Mouse (Mus musculus) kidney, embryonic 16.5 days (tissue): ENCODE results near the gene Acbd7. TPM values are rescaled to one million over a fixed set of nuclear protein-coding genes. Genes with fewer than 3 reads are reported as not detected.

Source experiments
- ATAC-seq: fragments of 200-750 bp; cut with Nextera tagmentation; 2 replicates; pipeline ENCODE4 v1.8.0; 2017; ENCODE audit warnings: moderate TSS enrichment; ENCODE audit not compliant: low FRiP score, low TSS enrichment
- H3K27ac ChIP-seq: fragments of 300-500 bp; sonication (generic); 2 replicates; pipeline ENCODE4 v1.5.1; 2014; ENCODE audit warnings: low read length
- H3K27me3 ChIP-seq: fragments of 300-500 bp; sonication (generic); 2 replicates; pipeline ENCODE4 v1.6.1; 2014; ENCODE audit warnings: low read length, control low read depth, mixed read lengths; ENCODE audit not compliant: insufficient read depth
- H3K36me3 ChIP-seq: fragments of 300-500 bp; sonication (generic); 2 replicates; pipeline ENCODE4 v1.6.1; 2014; ENCODE audit warnings: low read length, control low read depth, mixed read lengths; ENCODE audit not compliant: insufficient read depth
- H3K4me1 ChIP-seq: fragments of 300-500 bp; sonication (generic); 2 replicates; pipeline ENCODE4 v1.6.1; 2014; ENCODE audit warnings: low read length, control low read depth, mixed read lengths; ENCODE audit not compliant: insufficient read depth
- H3K4me2 ChIP-seq: fragments of 300-500 bp; sonication (generic); replicated peaks from 2 replicates; pipeline ENCODE4 v1.6.1; 2014; ENCODE audit warnings: low read depth, low read length
- H3K4me3 ChIP-seq: fragments of 300-500 bp; sonication (generic); 2 replicates; pipeline ENCODE4 v1.5.1; 2014; ENCODE audit warnings: mild to moderate bottlenecking, low read length
- H3K9ac ChIP-seq: fragments of 300-500 bp; sonication (generic); replicated peaks from 2 replicates; pipeline ENCODE4 v1.6.1; 2014; ENCODE audit warnings: low read length
- H3K9me3 ChIP-seq: fragments of 300-500 bp; sonication (generic); 2 replicates; pipeline ENCODE4 v1.6.1; 2016; ENCODE audit warnings: low read length, control low read depth
- WGBS: fragments of 180-500 bp; shearing (Covaris S2); extraction: QIAGEN DNeasy Blood & Tissue Kit; methylation state at CpG from one replicate; pipeline ENCODE4 v1.1.7; 2014; 5-methylcytosine and 5-hydroxymethylcytosine counted together
- polyA plus RNA-seq: library from polyadenylated mRNA; unstranded; fragments of >200 nt; fragmentation: Nextera tagmentation; extraction: Ambion mirVana; gene quantifications from 2 replicates; pipeline ENCODE4 v1.2.1, GENCODE M21; 2015

The Acbd7 gene
- polyA plus RNA-seq, 1 experiment from 2014 or later: 0.99 TPM

DNA sequence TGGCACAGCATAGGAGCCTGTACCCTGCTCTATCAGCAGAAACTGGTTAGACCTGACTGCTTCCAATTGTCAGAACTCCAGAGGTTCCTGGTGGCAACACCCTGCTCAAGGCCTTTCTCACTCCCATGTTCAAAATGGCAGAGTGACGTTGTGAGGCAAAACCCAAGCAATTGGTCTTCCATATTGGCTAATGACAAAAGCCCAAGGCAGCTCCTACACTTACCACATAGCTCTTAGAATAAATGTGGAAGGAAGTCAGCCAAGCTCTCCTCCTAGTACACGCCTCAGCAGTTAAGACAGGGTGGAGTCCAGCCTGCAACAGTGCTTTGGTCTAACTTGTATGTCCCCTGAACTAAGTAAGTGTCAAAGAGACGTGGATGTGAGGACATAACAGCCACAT lies 21.9 kb downstream of the Acbd7 start:
- WGBS: 78% methylated on average over 3 of the region's 3 CpGs
- Histone ChIP-seq H3K27ac (no peak overlapping the region), H3K9ac (no peak overlapping the region), H3K36me3 (no peaks in the 10 kb centered on the region), H3K4me3 (no peak overlapping the region), H3K4me2 (no peak overlapping the region), H3K9me3 (no peaks in the 10 kb centered on the region), H3K4me1 (no peaks in the 10 kb centered on the region), H3K27me3 (no peaks in the 10 kb centered on the region)
- ATAC-seq: no peak

DNA sequence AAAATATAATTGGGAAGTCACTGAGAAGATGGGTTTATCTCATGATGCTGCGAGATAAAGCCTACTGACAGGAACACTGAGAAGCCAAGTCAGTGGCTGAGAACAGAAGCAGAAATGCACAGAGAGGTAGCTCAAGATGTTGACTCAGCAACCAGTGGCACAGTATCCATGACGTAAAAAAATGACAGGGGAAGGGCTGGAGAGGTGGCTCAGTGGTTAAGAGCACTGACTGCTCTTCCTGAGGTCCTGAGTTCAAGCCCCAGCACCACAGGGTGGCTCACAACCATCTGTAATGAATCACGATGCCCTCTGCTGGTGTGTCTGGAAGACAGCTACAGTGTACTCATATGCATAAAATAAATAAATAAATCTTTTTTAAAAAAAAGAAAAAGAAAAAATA lies 25.1 kb downstream of the Acbd7 start:
- H3K27ac ChIP-seq: no peak overlapping the region
- H3K4me2 ChIP-seq: no peak overlapping the region
- no peaks in the 10 kb centered on the region for H3K27me3 ChIP-seq
- no peak overlapping the region for H3K4me3 ChIP-seq
- no peaks in the 10 kb centered on the region for H3K4me1 ChIP-seq
- no peaks in the 10 kb centered on the region for H3K36me3 ChIP-seq
- no peak for ATAC-seq
- 87% methylated on average over 3 of the region's 3 CpGs for WGBS
- H3K9me3 ChIP-seq: no peaks in the 10 kb centered on the region
- H3K9ac ChIP-seq: no peak overlapping the region

DNA sequence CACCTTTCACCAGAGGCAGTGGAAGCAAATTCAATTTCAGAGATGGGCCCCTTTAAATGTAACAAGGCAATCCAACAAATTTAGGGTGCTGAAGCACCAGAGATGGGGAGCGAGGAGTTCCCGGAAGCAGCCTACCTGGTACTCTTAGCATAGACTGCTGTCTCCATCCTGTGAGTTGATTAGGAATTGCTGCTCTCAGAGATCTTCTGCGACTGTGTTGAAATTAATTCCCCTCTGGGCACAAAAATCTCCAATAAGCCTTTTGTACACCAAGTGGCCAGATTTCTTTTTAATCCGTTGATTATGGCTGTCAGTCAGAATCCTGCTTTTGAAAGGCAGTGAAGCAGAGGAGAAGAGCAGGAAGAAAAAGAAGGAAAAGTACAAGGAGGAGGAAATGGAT lies 29.2 kb downstream of the Acbd7 start:
- Histone ChIP-seq H3K4me3 (no peak overlapping the region), H3K36me3 (no peaks in the 10 kb centered on the region), H3K4me2 (no peak overlapping the region), H3K27ac (no peak overlapping the region), H3K9me3 (no peaks in the 10 kb centered on the region), H3K4me1 (no peaks in the 10 kb centered on the region), H3K9ac (no peak overlapping the region), H3K27me3 (no peaks in the 10 kb centered on the region)
- WGBS: 71% methylated on average over 4 of the region's 4 CpGs
- no peak for ATAC-seq

DNA sequence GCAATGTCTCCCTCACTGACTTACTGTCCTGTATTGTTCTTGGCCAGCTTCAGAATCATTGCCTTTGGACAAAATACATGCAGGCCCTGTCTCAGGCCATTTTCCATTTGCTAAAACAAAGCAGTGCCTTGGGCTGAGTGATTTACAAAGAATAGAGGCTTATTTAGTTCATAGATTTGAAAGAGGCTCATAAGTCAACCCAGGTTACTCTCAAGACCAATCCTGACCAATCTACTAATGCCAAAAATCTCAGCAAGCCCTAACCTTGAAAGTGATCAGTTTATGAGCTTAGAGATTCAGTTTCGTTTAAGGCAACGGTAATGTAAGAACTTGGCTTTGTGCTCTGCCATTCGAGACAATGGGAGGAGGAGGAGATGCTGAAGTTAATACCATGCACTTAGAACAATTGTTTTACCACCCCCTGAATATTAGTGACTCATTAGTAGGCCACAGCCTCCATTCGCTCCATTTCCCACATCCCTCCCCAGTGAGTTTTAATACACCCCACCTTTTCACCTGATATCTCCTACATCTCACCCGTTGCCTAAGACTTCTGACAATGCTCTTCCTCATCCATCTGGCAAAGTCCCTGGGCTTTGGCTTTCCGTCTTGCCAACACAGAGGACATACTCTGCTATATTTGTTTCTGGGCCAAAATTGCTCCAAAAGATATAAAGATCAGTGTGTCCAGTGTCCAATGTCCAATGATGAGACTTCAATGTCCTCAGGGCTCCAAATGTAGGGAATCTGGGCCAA lies 51.3 kb downstream of the Acbd7 start:
- WGBS: 59% methylated on average over 6 of the region's 6 CpGs
- no peak overlapping the region for H3K9ac ChIP-seq
- H3K4me1 ChIP-seq: no peaks in the 10 kb centered on the region
- H3K4me3 ChIP-seq: no peak overlapping the region
- H3K27me3 ChIP-seq: no peaks in the 10 kb centered on the region
- H3K36me3 ChIP-seq: no peaks in the 10 kb centered on the region
- no peak overlapping the region for H3K4me2 ChIP-seq
- H3K9me3 ChIP-seq: no peaks in the 10 kb centered on the region
- H3K27ac ChIP-seq: no peak overlapping the region
- no peak for ATAC-seq

Other genes with a start within 250 kb of the Acbd7 start
- 58.6 and 62.0 TPM in 2 replicates for gene Fam171a1, start 221.9 kb upstream of the Acbd7 start, polyA plus RNA-seq
- gene Nmt2, start 52.0 kb upstream of the Acbd7 start, polyA plus RNA-seq: 45.1 and 51.2 TPM in 2 replicates
- 19.7 and 20.5 TPM in 2 replicates for gene Rpp38, start 3.5 kb upstream of the Acbd7 start, polyA plus RNA-seq
- not detected in 2 replicates for gene Olah, start 61.0 kb downstream of the Acbd7 start, polyA plus RNA-seq
- gene Meig1, start 86.5 kb downstream of the Acbd7 start, polyA plus RNA-seq: 0.29 TPM in 1 of 2 replicates, not detected in the other
- 6.6 and 7.5 TPM in 2 replicates for gene Dclre1c, start 88.0 kb downstream of the Acbd7 start, polyA plus RNA-seq
- 14.2 and 14.5 TPM in 2 replicates for gene Suv39h2, start 138.9 kb downstream of the Acbd7 start, polyA plus RNA-seq
- gene Gm45902, start 176.6 kb downstream of the Acbd7 start, polyA plus RNA-seq: 5.1 and 5.9 TPM in 2 replicates
- 119 and 124 TPM in 2 replicates for gene Hspa14, start 176.6 kb downstream of the Acbd7 start, polyA plus RNA-seq
- gene Cdnf, start 176.9 kb downstream of the Acbd7 start, polyA plus RNA-seq: 0.19 and 0.27 TPM in 2 replicates
- gene Fam107b, start 234.3 kb downstream of the Acbd7 start, polyA plus RNA-seq: 67.2 and 76.1 TPM in 2 replicates